Mouse (Mus musculus): ENCODE data around the gene H2-DMb1. TPM values are rescaled to one million over a fixed set of nuclear protein-coding genes. Genes with fewer than 3 reads are reported as not detected.
A peak's percentile ranks its signal among the peaks of the same experiment; 100 is the strongest.

Gene H2-DMb1
- polyA plus RNA-seq, 1 experiment from 2014 or later, result 8.6 TPM

GRCm38 (mm10) chr17:34185526-34185925 is 32.7 kb downstream of the H2-DMb1 start:
- H3K27me3 ChIP-seq (ENCODE audit: insufficient read depth, low read length), result peaks cover 24% of the 10 kb centered on the region
- WGBS, result 88% methylated on average over 9 of the region's 9 CpGs
- no peak overlapping the region for H3K4me3 ChIP-seq (ENCODE audit: low read length)
- no peak overlapping the region for H3K27ac ChIP-seq (ENCODE audit: low read length)
- ATAC-seq (ENCODE audit: low FRiP score, low TSS enrichment), result no peak
- peaks cover 6% of the 10 kb centered on the region for H3K4me1 ChIP-seq (ENCODE audit: insufficient read depth, low read length)
- H3K9me3 ChIP-seq (ENCODE audit: low read length), result no peaks in the 10 kb centered on the region
- H3K4me2 ChIP-seq (replicated peaks; ENCODE audit: low read depth, low read length), result no peak overlapping the region
- H3K36me3 ChIP-seq (ENCODE audit: insufficient read depth, low read length), result no peaks in the 10 kb centered on the region
- no peak overlapping the region for H3K9ac ChIP-seq (replicated peaks; ENCODE audit: low read length)

GRCm38 (mm10) chr17:34186885-34187260 is 34.0 kb downstream of the H2-DMb1 start:
- peak overlapping the region; percentile 95 for H3K4me2 ChIP-seq (replicated peaks; ENCODE audit: low read depth, low read length)
- peak overlapping the region; percentile 61 for H3K9ac ChIP-seq (replicated peaks; ENCODE audit: low read length)
- H3K4me1 ChIP-seq (ENCODE audit: insufficient read depth, low read length), result peaks cover 6% of the 10 kb centered on the region
- no peaks in the 10 kb centered on the region for H3K9me3 ChIP-seq (ENCODE audit: low read length)
- peak overlapping the region; percentile 51 for H3K4me3 ChIP-seq (ENCODE audit: low read length)
- H3K27me3 ChIP-seq (ENCODE audit: insufficient read depth, low read length), result peaks cover 24% of the 10 kb centered on the region
- WGBS, result 6% methylated on average over 14 of the region's 14 CpGs
- no peak; the same call in none of the 2 replicates for ATAC-seq (ENCODE audit: low FRiP score, low TSS enrichment)
- no peaks in the 10 kb centered on the region for H3K36me3 ChIP-seq (ENCODE audit: insufficient read depth, low read length)
- no peak overlapping the region for H3K27ac ChIP-seq (ENCODE audit: low read length)

- Histone ChIP-seq H3K4me1 (ENCODE audit: insufficient read depth, low read length) (peaks cover 6% of the 10 kb centered on the region), H3K36me3 (ENCODE audit: insufficient read depth, low read length) (no peaks in the 10 kb centered on the region), H3K27me3 (ENCODE audit: insufficient read depth, low read length) (peaks cover 26% of the 10 kb centered on the region), H3K4me2 (replicated peaks; ENCODE audit: low read depth, low read length) (peak within 1 kb of the TSS; percentile 95), H3K9me3 (ENCODE audit: low read length) (no peaks in the 10 kb centered on the region), H3K27ac (ENCODE audit: low read length) (peak within 1 kb of the TSS; percentile 61; the same call in 1 of the 2 replicates), H3K9ac (replicated peaks; ENCODE audit: low read length) (peak within 1 kb of the TSS; percentile 61), H3K4me3 (ENCODE audit: low read length) (peak within 1 kb of the TSS; percentile 51)
- 0% methylated on average over 46 of the region's 46 CpGs for WGBS
- peak; percentile 97 for ATAC-seq (ENCODE audit: low FRiP score, low TSS enrichment)
Measured at GRCm38 (mm10) chr17:34187261-34187916, 34.5 kb downstream of the H2-DMb1 start, which contains the start of the genes Tap1 and Psmb9. TSS of gene Tap1 (plus strand) at chr17:34187553. TSS of gene Psmb9 (minus strand) at chr17:34187764.

- peak overlapping the region; percentile 95 for H3K4me2 ChIP-seq (replicated peaks; ENCODE audit: low read depth, low read length)
- H3K27ac ChIP-seq (ENCODE audit: low read length), result no peak overlapping the region
- H3K4me1 ChIP-seq (ENCODE audit: insufficient read depth, low read length), result peaks cover 6% of the 10 kb centered on the region
- H3K9me3 ChIP-seq (ENCODE audit: low read length), result no peaks in the 10 kb centered on the region
- WGBS, result 3% methylated on average over 20 of the region's 20 CpGs
- peaks cover 33% of the 10 kb centered on the region for H3K27me3 ChIP-seq (ENCODE audit: insufficient read depth, low read length)
- peak overlapping the region; percentile 51 for H3K4me3 ChIP-seq (ENCODE audit: low read length)
- H3K36me3 ChIP-seq (ENCODE audit: insufficient read depth, low read length), result no peaks in the 10 kb centered on the region
- peak overlapping the region; percentile 61 for H3K9ac ChIP-seq (replicated peaks; ENCODE audit: low read length)
- no peak for ATAC-seq (ENCODE audit: low FRiP score, low TSS enrichment)
Measured at GRCm38 (mm10) chr17:34188010-34188409, 35.1 kb downstream of the H2-DMb1 start.

GRCm38 (mm10) chr17:34188986-34189385 is 36.1 kb downstream of the H2-DMb1 start:
- H3K4me2 ChIP-seq (replicated peaks; ENCODE audit: low read depth, low read length), result no peak overlapping the region
- no peak for ATAC-seq (ENCODE audit: low FRiP score, low TSS enrichment)
- no peak overlapping the region for H3K4me3 ChIP-seq (ENCODE audit: low read length)
- 72% methylated on average over 6 of the region's 6 CpGs for WGBS
- no peak overlapping the region for H3K9ac ChIP-seq (replicated peaks; ENCODE audit: low read length)
- H3K27me3 ChIP-seq (ENCODE audit: insufficient read depth, low read length), result peaks cover 39% of the 10 kb centered on the region
- H3K36me3 ChIP-seq (ENCODE audit: insufficient read depth, low read length), result no peaks in the 10 kb centered on the region
- no peaks in the 10 kb centered on the region for H3K9me3 ChIP-seq (ENCODE audit: low read length)
- no peak overlapping the region for H3K27ac ChIP-seq (ENCODE audit: low read length)
- H3K4me1 ChIP-seq (ENCODE audit: insufficient read depth, low read length), result peaks cover 6% of the 10 kb centered on the region

- H3K9me3 ChIP-seq (ENCODE audit: low read length), result no peaks in the 10 kb centered on the region
- no peaks in the 10 kb centered on the region for H3K36me3 ChIP-seq (ENCODE audit: insufficient read depth, low read length)
- WGBS, result 20% methylated on average over 16 of the region's 16 CpGs
- no peak for ATAC-seq (ENCODE audit: low FRiP score, low TSS enrichment)
- H3K27me3 ChIP-seq (ENCODE audit: insufficient read depth, low read length), result peaks cover 59% of the 10 kb centered on the region
- no peak overlapping the region for H3K4me2 ChIP-seq (replicated peaks; ENCODE audit: low read depth, low read length)
- H3K4me1 ChIP-seq (ENCODE audit: insufficient read depth, low read length), result peaks cover 7% of the 10 kb centered on the region
- H3K9ac ChIP-seq (replicated peaks; ENCODE audit: low read length), result no peak overlapping the region
- no peak overlapping the region for H3K4me3 ChIP-seq (ENCODE audit: low read length)
- H3K27ac ChIP-seq (ENCODE audit: low read length), result no peak overlapping the region
Measured at GRCm38 (mm10) chr17:34192852-34193251, 40.0 kb downstream of the H2-DMb1 start.

GRCm38 (mm10) chr17:34193468-34193867 is 40.6 kb downstream of the H2-DMb1 start:
- 47% methylated on average over 8 of the region's 8 CpGs for WGBS
- Histone ChIP-seq H3K27ac (ENCODE audit: low read length) (no peak overlapping the region), H3K4me1 (ENCODE audit: insufficient read depth, low read length) (peaks cover 13% of the 10 kb centered on the region), H3K4me2 (replicated peaks; ENCODE audit: low read depth, low read length) (no peak overlapping the region), H3K36me3 (ENCODE audit: insufficient read depth, low read length) (no peaks in the 10 kb centered on the region), H3K9me3 (ENCODE audit: low read length) (no peaks in the 10 kb centered on the region), H3K27me3 (ENCODE audit: insufficient read depth, low read length) (peaks cover 65% of the 10 kb centered on the region), H3K9ac (replicated peaks; ENCODE audit: low read length) (no peak overlapping the region), H3K4me3 (ENCODE audit: low read length) (no peak overlapping the region)
- ATAC-seq (ENCODE audit: low FRiP score, low TSS enrichment), result no peak

GRCm38 (mm10) chr17:34194723-34195122 is 41.9 kb downstream of the H2-DMb1 start:
- H3K27me3 ChIP-seq (ENCODE audit: insufficient read depth, low read length), result peaks cover 74% of the 10 kb centered on the region
- no peak overlapping the region for H3K4me2 ChIP-seq (replicated peaks; ENCODE audit: low read depth, low read length)
- no peak overlapping the region for H3K4me3 ChIP-seq (ENCODE audit: low read length)
- no peaks in the 10 kb centered on the region for H3K36me3 ChIP-seq (ENCODE audit: insufficient read depth, low read length)
- whole genome bisulfite sequencing, result 86% methylated on average over 4 of the region's 4 CpGs
- no peak for ATAC-seq (ENCODE audit: low FRiP score, low TSS enrichment)
- H3K4me1 ChIP-seq (ENCODE audit: insufficient read depth, low read length), result peaks cover 13% of the 10 kb centered on the region
- no peak overlapping the region for H3K27ac ChIP-seq (ENCODE audit: low read length)
- no peak overlapping the region for H3K9ac ChIP-seq (replicated peaks; ENCODE audit: low read length)
- H3K9me3 ChIP-seq (ENCODE audit: low read length), result no peaks in the 10 kb centered on the region

GRCm38 (mm10) chr17:34196491-34196890 is 43.6 kb downstream of the H2-DMb1 start:
- no peak overlapping the region for H3K27ac ChIP-seq (ENCODE audit: low read length)
- H3K4me2 ChIP-seq (replicated peaks; ENCODE audit: low read depth, low read length), result no peak overlapping the region
- no peak overlapping the region for H3K4me3 ChIP-seq (ENCODE audit: low read length)
- no peak overlapping the region for H3K9ac ChIP-seq (replicated peaks; ENCODE audit: low read length)
- no peaks in the 10 kb centered on the region for H3K36me3 ChIP-seq (ENCODE audit: insufficient read depth, low read length)
- H3K27me3 ChIP-seq (ENCODE audit: insufficient read depth, low read length), result peaks cover 74% of the 10 kb centered on the region
- peaks cover 13% of the 10 kb centered on the region for H3K4me1 ChIP-seq (ENCODE audit: insufficient read depth, low read length)
- no peaks in the 10 kb centered on the region for H3K9me3 ChIP-seq (ENCODE audit: low read length)
- ATAC-seq (ENCODE audit: low FRiP score, low TSS enrichment), result no peak
- WGBS, result 38% methylated on average over 12 of the region's 12 CpGs
